Mouse (Mus musculus): ENCODE measurements around the gene Olfr398.

Olfr398 gene

GRCm38 (mm10) chr11:73990307-73990706 lies at the start of gene Olfr398:
TSS of gene Olfr398 (minus strand) at chr11:73990407.
- DNase-seq = no peak

- DNase-seq = peak; percentile 76 to 78
These were observed 2.9 kb upstream of the Olfr398 start for GRCm38 (mm10) chr11:73993115-73993514.

DNA sequence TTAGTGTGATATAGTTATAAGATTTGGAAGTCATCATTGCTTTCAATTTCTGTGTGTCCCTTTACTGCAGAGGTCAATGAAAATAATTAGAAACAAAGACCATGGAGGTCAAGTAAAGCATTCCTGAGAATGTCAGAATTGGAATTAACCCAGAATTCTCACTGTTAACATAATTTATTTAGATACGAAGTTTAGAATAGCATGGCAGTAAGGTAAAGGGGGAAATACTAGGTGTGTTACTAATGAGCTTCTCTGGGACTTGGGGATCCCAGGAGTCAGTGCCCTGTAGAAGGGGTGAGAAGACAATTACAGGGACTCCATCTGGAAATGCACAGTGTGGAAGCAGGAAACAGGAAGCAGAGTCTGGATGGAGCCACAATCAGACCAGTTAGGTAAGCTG lies 29.7 kb downstream of the Olfr398 start, which contains the start of gene Olfr397:
TSS of gene Olfr397 (plus strand) at position 301 of the 400 bp plus-strand sequence.
- no peak for DNase-seq

DNA sequence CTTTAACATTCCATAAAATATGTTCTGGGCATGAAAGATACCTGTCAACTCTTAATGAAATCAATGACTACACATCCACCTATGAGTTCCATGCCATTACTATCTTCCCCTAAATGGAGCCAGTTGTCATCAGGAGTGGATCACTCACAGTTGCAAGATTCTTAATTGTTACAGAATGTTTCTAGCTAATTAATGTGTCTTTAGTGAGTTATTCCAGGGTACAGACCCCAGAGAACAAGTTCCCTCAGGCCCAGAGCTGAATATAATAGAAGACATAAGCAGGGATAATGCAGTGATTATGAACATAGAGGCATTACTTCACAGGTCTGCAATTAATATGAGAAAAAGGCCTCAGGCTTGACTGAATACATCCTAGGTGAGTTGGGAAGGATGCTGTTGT lies 53.8 kb downstream of the Olfr398 start, which contains the start of gene Olfr23:
TSS of gene Olfr23 (plus strand) at position 301 of the 400 bp plus-strand sequence.
- DNase-seq = no peak

Data from cerebellum, postnatal 10 days (tissue).